Mouse (Mus musculus): Measurements from ENCODE around the gene Wbp1.

The Wbp1 gene

DNA sequence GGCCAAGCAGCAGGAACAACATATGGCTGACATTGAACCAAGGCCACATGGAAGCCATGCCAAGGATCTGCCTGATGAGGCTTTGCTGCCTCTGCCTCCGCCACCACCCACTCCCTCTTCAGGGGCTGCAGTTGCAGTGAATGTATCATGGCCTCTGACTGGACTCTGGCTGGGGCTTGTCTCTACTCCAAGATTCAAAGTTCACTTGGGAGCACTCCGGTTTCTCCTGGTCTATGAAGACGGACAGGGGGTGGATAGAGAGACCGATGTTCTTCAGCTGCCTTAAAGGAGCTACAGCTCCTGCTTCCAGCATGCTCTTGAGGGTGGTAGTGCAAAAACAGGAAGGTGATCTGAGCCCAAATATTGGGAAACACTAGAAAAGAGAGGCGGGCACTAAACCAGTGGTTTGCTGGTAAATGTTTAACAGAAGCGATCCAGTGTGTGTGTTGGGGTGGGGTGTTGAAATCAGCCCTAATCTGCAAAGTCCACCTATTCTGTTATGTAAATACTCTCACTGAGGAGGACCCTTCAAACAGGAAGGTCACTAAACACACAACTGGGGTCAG is 10.2 kb upstream of the Wbp1 start:
- peak; percentile 41; the same call in 1 of the 2 replicates for TF ChIP-seq GATA4 (IDR thresholded peaks at IDR 0.05; ENCODE audit: insufficient replicate concordance, low read length)

DNA sequence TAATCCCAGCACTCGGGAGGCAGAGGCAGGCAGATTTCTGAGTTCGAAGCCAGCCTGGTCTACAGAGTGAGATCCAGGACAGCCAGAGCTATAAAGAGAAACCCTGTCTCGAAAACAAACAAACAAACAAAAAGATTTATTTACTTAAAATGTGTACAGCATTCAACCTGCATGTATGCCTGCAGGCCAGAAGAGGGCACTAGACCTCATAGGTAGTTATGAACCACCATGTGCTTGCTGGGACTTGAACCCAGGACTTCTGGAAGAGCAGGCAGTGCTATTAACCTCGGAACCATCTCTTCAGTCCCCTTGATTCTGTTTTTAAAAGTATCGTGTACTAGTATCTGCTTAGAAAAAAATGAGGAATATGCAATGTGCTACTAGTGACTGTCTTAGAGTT is 6.1 kb upstream of the Wbp1 start:
- TF ChIP-seq GATA4 (IDR thresholded peaks at IDR 0.05; ENCODE audit: insufficient replicate concordance, low read length), result no peak

DNA sequence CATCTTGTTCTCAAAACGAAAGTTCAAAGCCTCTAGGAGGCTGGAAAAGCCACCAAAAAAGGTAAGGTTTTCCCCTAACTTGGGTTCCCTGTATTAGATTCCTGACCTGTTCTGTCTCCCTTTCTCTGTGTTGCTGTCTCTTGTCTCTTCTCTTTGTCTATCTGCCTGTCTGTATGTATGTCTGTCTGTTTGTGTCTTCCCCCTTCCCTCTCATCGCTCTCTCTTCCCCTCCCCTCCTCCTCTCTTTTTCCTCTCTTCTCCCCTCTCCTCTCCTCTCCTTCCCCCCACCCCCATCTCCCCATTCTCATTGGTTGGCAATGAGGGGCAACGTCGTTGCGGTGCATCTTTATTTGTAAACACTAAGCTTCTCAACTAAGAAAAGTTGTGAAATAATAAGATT is 4.0 kb upstream of the Wbp1 start, which contains the start of gene Ino80b:
Gene Ino80b (minus strand): TSS at position 101 of the 400 bp plus-strand sequence.
- no peak for TF ChIP-seq GATA4 (IDR thresholded peaks at IDR 0.05; ENCODE audit: insufficient replicate concordance, low read length)

DNA sequence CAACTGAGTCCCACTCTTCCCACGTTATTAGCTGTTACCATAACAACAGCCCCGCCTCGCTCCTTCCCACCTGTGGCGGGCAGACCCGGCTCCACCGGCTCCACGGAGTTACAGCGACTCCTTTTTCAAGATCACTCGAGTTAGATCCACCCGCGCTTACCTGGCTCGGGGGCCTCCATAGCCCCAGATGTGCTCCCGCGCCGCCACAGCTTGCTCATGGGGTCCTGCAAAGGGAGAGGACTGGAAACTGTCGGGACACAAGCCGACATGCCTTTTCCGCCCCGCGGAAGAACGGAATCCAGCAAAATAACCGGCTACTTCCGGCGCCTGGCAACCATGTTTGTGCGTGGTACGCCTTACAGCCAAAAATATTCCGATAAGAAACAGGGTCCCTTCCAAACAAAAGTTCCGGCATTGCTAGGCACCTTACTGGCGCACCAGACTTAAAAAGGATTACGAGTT is 3.5 kb upstream of the Wbp1 start:
- TF ChIP-seq GATA4 (IDR thresholded peaks at IDR 0.05; ENCODE audit: insufficient replicate concordance, low read length), result no peak

DNA sequence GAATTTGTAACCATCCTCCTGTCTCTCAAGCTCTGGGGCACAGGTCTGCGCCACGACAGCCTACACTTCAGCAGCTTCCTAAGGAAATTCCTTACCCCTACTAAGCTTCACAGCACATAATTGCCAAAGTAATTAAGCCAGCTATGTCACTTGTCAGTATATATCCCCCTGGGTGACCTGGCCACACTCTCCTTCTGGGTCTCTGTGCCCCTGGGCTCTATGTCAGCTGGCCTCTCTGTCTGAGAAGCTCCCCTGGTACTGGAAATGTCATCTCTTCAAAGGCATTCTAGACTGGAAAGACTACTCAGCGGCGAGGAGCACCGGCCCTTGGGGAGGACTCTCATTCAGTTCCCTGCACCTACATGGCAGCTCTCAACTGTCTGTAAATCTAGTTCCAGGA is 1.6 kb upstream of the Wbp1 start:
- no peak for TF ChIP-seq GATA4 (IDR thresholded peaks at IDR 0.05; ENCODE audit: insufficient replicate concordance, low read length)

DNA sequence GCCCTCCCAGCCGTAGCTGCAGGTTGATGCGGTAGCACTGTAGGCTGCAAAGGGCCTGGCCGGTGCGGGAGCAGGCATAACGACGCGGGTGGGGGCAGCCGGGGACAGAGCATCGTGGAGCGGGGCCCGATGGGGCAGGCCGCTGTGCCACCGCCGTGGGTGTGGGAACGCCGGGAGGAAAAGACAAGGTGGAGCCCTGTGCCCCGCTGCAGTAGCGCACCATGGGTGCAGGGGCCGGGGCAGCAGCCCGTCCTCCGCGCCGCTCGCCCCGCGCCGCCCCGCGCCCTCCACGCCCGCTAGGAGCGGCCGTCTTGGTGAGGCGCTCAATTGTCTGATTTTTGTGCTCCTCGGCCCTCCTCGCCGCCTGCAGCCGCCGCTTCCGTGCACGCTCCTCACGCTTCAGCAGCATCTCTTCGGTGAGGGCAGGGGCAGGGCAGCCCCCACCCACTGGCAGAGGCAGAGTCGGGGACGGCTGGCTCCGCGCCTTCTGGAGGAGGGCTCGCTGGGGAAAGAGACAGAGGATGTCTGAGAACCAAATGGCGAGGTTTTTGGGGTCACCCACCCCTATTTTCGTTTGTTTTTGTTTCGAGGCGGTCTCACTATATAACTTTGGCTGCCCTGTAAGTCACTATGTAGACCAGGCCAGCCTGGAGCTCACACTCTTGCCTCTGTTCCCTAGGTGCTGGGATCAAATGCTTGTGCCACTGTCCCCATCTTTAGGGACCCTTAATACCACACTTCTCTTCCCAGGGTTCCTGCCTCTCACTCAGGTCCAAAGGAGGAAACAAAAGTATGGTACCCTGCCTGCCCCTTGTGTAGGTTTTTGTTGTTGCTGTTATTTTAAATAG is 728 bp upstream of the Wbp1 start:
- TF ChIP-seq GATA4 (IDR thresholded peaks at IDR 0.05; ENCODE audit: insufficient replicate concordance, low read length), result no peak

DNA sequence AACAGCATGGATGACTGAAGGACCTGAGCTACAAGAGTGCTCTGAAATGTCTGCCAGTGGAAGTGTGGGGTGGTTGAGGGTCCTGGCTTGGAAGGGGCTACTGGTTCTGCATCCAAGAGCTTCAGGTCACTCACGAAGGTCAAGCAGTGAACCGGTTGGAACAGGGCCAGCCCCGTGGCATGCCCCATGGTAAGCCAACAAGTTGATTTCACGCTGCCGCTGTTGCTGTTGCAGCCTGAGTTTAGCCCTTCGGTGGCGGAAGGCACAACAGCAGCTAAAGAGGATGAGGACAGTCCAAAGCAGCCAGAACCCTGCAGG is 1.7 kb downstream of the Wbp1 start:
- TF ChIP-seq GATA4 (IDR thresholded peaks at IDR 0.05; ENCODE audit: insufficient replicate concordance, low read length), result no peak

DNA sequence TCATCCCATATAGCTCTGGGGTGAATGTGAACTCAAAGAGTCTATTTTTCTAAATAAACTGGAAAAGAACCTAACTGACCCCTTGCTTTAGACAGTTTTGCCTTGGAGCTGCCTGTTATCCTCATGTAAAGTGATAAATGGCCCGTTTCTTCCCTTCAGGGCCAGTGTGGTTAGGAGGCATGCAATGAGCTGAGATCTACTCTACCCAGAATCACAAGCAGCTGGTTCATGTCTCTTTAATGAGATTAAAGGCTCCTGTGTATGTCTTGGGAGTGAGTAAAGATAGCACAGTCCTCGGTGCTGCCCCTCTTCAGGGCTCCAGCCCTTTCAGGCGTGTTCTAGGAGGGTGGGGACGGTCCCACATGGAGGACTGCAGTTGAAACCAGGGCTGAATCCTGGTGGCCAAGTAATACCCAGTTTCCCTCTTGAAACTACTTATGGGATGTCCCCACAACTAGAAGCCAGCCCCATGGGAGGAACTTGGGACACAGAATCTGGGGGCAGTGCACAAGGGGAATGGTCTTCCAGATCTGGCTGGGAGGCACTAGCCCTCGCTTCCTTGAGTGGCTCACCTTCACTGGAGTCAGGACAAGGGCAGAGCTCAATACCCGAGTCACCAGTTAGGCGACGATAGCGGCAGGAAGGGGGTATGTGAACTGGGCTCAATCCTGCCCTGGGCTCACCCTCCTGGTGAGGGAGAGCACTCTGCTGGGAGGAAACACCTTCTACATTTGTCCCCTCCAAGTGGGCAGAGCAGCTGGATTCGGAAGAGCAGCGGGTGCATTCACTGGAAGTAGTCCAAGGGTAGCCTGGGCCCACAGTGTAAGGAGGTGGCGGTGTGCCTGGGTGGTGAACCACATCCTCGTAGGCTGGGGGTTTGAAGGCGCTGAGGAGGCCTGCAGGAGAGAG is 2.3 kb downstream of the Wbp1 start:
- TF ChIP-seq GATA4 (IDR thresholded peaks at IDR 0.05; ENCODE audit: insufficient replicate concordance, low read length), result no peak

DNA sequence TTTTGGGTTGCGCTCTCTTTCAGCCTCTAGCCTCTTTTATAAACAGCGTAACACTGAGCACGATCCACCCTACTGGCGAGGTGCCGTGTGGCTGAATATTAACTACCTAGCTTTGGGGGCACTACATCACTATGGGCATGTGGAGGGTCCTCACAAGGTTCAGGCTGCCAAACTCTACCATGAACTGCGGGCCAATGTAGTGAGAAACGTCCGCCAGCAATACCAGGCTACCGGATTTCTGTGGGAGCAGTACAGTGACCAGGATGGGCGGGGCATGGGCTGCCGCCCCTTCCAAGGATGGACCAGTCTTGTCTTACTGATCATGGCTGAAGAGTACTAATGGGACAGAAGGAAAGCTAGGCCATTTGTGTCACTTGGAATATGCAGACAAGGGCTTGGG is 3.0 kb downstream of the Wbp1 start:
- no peak for TF ChIP-seq GATA4 (IDR thresholded peaks at IDR 0.05; ENCODE audit: insufficient replicate concordance, low read length)

DNA sequence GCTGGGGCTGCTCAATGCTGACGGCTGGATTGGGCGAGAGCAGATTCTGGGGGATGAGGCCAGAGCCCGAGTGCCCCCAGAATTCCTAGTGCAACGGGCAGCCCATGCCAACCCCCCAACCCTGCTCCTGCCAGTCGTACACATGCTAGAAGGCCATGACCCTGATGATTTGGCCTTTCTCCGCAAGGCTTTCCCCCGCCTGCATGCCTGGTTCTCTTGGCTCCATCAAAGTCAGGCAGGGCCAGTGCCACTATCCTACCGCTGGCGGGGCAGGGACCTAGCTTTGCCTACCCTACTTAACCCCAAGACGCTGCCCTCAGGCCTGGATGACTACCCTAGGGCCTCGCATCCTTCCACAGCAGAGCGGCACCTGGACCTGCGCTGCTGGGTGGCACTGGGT is 3.7 kb downstream of the Wbp1 start:
- TF ChIP-seq GATA4 (IDR thresholded peaks at IDR 0.05; ENCODE audit: insufficient replicate concordance, low read length), result no peak

DNA sequence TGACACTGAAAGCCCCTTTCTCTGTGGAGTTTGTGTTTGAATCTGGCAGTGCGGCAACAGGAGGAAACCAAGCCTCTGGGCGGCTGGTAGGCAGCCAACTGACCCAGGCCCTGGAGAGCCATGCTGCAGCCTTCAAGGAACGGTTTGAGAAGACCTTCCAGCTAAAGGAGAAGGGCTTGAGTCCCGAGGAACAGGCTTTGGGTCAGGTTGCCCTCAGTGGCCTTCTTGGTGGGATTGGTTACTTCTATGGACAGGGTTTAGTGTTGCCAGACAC is 4.3 kb downstream of the Wbp1 start:
- no peak for TF ChIP-seq GATA4 (IDR thresholded peaks at IDR 0.05; ENCODE audit: insufficient replicate concordance, low read length)

DNA sequence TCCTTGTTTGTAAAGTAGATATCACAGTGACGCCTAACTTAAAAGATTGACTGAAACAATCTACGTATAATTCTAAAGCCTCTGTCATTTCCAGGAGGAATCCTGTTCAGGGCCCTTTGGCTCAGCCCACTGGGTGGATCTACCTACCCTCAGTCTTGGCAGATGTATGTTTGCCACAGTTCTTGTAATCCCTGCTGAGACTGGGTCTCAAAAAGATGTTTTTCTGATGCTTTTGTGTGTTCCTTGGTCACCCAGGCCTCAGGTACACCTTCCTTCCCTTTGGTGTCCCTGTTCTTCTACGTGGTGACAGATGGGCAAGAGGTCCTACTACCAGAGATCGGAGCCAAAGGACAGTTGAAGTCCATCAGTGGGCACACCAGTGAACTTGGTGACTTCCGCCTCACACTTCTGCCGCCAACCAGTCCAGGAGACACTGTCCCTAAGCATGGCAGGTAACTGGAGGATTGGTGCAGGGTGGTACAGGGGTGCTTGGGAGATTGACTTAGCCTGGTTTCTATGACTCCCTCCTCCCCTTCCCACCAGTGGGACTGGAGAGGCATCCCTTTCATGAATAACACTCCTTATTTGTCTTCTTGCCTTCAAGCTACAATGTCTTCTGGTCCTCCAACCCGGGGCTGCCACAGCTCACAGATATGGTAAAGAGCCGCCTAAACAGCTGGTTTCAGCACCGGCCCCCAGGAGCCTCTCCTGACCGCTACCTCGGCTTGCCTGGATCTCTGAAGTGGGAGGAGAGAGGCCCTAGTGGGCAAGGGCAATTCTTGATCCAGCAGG is 4.8 kb downstream of the Wbp1 start:
- TF ChIP-seq GATA4 (IDR thresholded peaks at IDR 0.05; ENCODE audit: insufficient replicate concordance, low read length), result no peak

DNA sequence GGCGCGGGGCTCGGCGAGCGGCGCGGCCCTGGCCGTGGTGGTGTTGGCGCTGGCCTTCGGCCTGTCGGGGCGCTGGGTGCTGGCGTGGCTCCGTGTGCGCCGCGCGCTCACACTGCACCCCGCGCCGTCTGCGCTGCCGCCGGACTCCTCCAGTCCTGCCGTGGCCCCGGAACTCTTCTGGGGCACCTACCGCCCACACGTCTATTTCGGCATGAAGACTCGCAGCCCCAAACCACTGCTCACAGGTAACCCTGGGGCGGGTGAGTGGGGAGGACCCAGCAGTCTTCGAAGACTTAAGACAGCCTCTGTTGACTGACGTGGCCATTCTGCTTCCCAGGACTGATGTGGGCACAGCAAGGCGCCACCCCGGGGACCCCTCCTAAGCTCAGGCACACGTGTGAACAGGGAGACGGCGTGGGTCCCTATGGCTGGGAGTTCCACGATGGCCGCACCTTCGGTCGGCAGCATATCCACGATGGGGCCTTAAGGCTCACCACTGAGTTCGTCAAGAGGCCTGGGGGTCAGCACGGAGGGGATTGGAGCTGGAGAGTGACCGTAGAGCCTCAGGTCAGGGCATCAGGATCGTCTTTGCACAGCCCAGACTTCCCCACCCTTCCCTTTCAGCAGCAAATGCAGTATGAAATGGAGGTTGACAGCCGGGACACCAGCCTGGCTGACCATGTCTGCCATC is 5.5 kb downstream of the Wbp1 start:
- no peak for TF ChIP-seq GATA4 (IDR thresholded peaks at IDR 0.05; ENCODE audit: insufficient replicate concordance, low read length)

DNA sequence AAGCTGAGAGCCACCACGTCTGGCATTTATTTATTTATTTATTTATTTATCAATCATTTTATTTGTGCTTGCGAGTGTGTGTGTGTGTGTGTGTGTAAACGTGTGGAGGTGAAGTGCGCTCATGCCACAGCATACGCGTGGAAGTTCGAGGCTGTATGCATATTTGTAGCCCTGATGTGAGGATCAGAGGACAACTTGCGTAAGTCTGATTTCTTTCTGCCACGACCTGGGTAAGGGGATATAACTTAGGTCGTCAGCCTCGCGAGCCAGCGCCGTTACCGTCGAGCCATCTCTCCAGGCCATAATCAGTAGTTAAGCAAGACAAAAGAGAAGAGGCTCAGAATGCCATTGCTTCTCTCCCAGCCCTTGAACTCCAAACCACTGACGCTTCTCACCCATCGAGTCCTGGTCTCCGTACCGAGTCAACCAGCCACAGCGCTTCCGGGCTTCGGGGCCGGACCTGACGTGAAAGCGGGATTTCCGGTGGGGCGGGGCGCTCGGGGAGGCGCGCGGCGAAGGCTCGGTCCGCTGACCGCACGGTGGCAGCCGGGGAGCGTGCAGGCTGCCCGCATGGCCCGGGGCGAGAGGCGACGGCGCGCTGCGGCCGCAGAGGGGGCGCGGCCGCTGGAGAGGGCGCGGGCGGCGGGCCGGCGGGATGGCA is 6.2 kb downstream of the Wbp1 start, which contains the start of gene Mogs:
Gene Mogs (plus strand): TSS at position 486 of the 661 bp plus-strand sequence.
- no peak; the same call in 1 of the 2 replicates for TF ChIP-seq GATA4 (IDR thresholded peaks at IDR 0.05; ENCODE audit: insufficient replicate concordance, low read length)

Measured in liver, adult (tissue).